In genomic region chr2:153492179-153492517, GRCm38 (mm10) we compare ENCODE assay signal across 8 mouse cellular contexts. TPM values are rescaled to one million over a fixed set of nuclear protein-coding genes. Genes with fewer than 3 reads are reported as not detected.
DNase-seq lines count a peak whose midpoint lies in the region; ATAC-seq and TF ChIP-seq lines count a peak whose summit lies in the region.

No protein-coding gene starts in this region.

- peaks cover 48% of the 10 kb centered on the region for H3K4me1 ChIP-seq in heart, embryonic 11.5 days (ENCODE audit: control insufficient read depth, insufficient read depth, low read length)
- peaks cover 30 to 50% of the 10 kb centered on the region in 2 experiments for H3K4me1 ChIP-seq in CH12.LX (ENCODE audit: control insufficient read depth in 1 of 2, insufficient read depth in 2 of 2)
- peaks cover 54% of the 10 kb centered on the region for H3K4me1 ChIP-seq in embryonic facial prominence, embryonic 15.5 days
- peaks cover 46% of the 10 kb centered on the region for H3K4me1 ChIP-seq in limb, embryonic 12.5 days (replicated peaks)
- H3K4me1 ChIP-seq in neural tube, embryonic 15.5 days, result peaks cover 52% of the 10 kb centered on the region

- WGBS in heart, embryonic 11.5 days (ENCODE audit: insufficient replicate concordance), result under 1% methylated on average over 20 of the region's 24 CpGs
- WGBS in embryonic facial prominence, embryonic 15.5 days, result under 1% methylated on average over 24 of the region's 24 CpGs
- under 1% methylated on average over 24 of the region's 24 CpGs for WGBS in limb, embryonic 12.5 days
- under 1% methylated on average over 23 of the region's 24 CpGs for WGBS in neural tube, embryonic 15.5 days

- dilution Hi-C loops in CH12.LX (cut with MboI; ENCODE audit: extremely low pct_ligation_motif_present, extremely low pct_unique_long_range_greater_than_20kb, low sequenced_read_pairs), result no loop called here

- H3K27me3 ChIP-seq in heart, embryonic 11.5 days (ENCODE audit: control insufficient read depth, insufficient read depth, low read length), result 0 out of 2 replicates have a peak, but pooled peaks cover 2% of the 10 kb centered on the region
- H3K27me3 ChIP-seq in CH12.LX (replicated peaks), result no peaks in the 10 kb centered on the region
- H3K27me3 ChIP-seq in embryonic facial prominence, embryonic 15.5 days, result peaks cover 11% of the 10 kb centered on the region
- H3K27me3 ChIP-seq in limb, embryonic 12.5 days, result peaks cover 60% of the 10 kb centered on the region
- H3K27me3 ChIP-seq in neural tube, embryonic 15.5 days (replicated peaks), result no peaks in the 10 kb centered on the region

- in situ Hi-C loops in CH12.LX (cut with MboI; ENCODE audit: low pct_ligation_motif_present, low pct_unique_long_range_greater_than_20kb, low sequenced_read_pairs), result no loop called here

- TF ChIP-seq CTCF in CH12.LX (conservative IDR thresholded peaks at IDR 0.05 in 1 of 2, IDR thresholded peaks at IDR 0.05 in 1 of 2; ENCODE audit: low read depth in 2 of 2, low read length in 2 of 2), result no peak

- TF ChIP-seq RAD21 in CH12.LX (IDR thresholded peaks at IDR 0.05; ENCODE audit: low read depth, low read length), result no peak

- no peak for ATAC-seq in heart, embryonic 11.5 days (replicated peaks; ENCODE audit: insufficient number of reproducible peaks, low FRiP score, low TSS enrichment)
- peak; percentile 26; the same call in 1 of the 2 replicates for ATAC-seq in embryonic facial prominence, embryonic 15.5 days (ENCODE audit: insufficient number of reproducible peaks, low FRiP score, low TSS enrichment, low read depth)
- no peak for ATAC-seq in limb, embryonic 12.5 days (ENCODE audit: insufficient number of reproducible peaks, insufficient read depth, low FRiP score, low TSS enrichment, low read depth)
- peak; percentile 32 for ATAC-seq in neural tube, embryonic 15.5 days (ENCODE audit: low FRiP score)

- no peaks in the 10 kb centered on the region for H3K36me3 ChIP-seq in heart, embryonic 11.5 days (ENCODE audit: control insufficient read depth, insufficient read depth, low read length)
- no peaks in the 10 kb centered on the region for H3K36me3 ChIP-seq in CH12.LX (replicated peaks in 1 of 2; ENCODE audit: control insufficient read depth in 1 of 2, insufficient read depth in 1 of 2, low read length in 1 of 2)
- H3K36me3 ChIP-seq in embryonic facial prominence, embryonic 15.5 days, result no peaks in the 10 kb centered on the region
- H3K36me3 ChIP-seq in limb, embryonic 12.5 days, result no peaks in the 10 kb centered on the region
- no peaks in the 10 kb centered on the region for H3K36me3 ChIP-seq in neural tube, embryonic 15.5 days

- no peak for TF ChIP-seq EP300 in CH12.LX (IDR thresholded peaks at IDR 0.05; ENCODE audit: low read length)

- H3K79me2 ChIP-seq in CH12.LX (replicated peaks; ENCODE audit: control insufficient read depth, extremely low read depth, insufficient read depth, poor library complexity, severe bottlenecking), result no peaks in the 10 kb centered on the region

- H3K4me2 ChIP-seq in heart, embryonic 11.5 days, result peak overlapping the region; percentile 77
- peak overlapping the region; percentile 88 for H3K4me2 ChIP-seq in CH12.LX (ENCODE audit: insufficient read depth, low read depth, poor library complexity, severe bottlenecking)
- peak overlapping the region; percentile 97 for H3K4me2 ChIP-seq in embryonic facial prominence, embryonic 15.5 days (replicated peaks)
- H3K4me2 ChIP-seq in limb, embryonic 12.5 days, result peak overlapping the region; percentile 100
- H3K4me2 ChIP-seq in neural tube, embryonic 15.5 days, result peak overlapping the region; percentile 89

- no peaks in the 10 kb centered on the region for H3K9me3 ChIP-seq in heart, embryonic 11.5 days (replicated peaks; ENCODE audit: control insufficient read depth, low read length)
- no peaks in the 10 kb centered on the region for H3K9me3 ChIP-seq in CH12.LX (replicated peaks; ENCODE audit: low read length)
- no peaks in the 10 kb centered on the region for H3K9me3 ChIP-seq in embryonic facial prominence, embryonic 15.5 days (replicated peaks)
- no peaks in the 10 kb centered on the region for H3K9me3 ChIP-seq in limb, embryonic 12.5 days
- H3K9me3 ChIP-seq in neural tube, embryonic 15.5 days (replicated peaks), result no peaks in the 10 kb centered on the region

- no peak for TF ChIP-seq POLR2A in CH12.LX (IDR thresholded peaks at IDR 0.05; ENCODE audit: low read depth, low read length)

- H3K9ac ChIP-seq in heart, embryonic 11.5 days (ENCODE audit: low read depth, low read length), result peak overlapping the region; percentile 75
- H3K9ac ChIP-seq in CH12.LX (ENCODE audit: insufficient read depth, low read depth), result peak overlapping the region; percentile 53
- H3K9ac ChIP-seq in embryonic facial prominence, embryonic 15.5 days, result peak overlapping the region; percentile 44
- peak overlapping the region; percentile 62 for H3K9ac ChIP-seq in limb, embryonic 12.5 days (replicated peaks)
- peak overlapping the region; percentile 76 for H3K9ac ChIP-seq in neural tube, embryonic 15.5 days (replicated peaks)

- DNase-seq in heart, adult 9 months (ENCODE audit: low spot score in 2 of 2), result no peak
- DNase-seq in CH12.LX (ENCODE audit: extremely low read depth), result no peak
- no peak for DNase-seq in urinary bladder, postnatal 14 days (ENCODE audit: low spot score)
- DNase-seq in layer of hippocampus, adult 18-20 months (ENCODE audit: low spot score in 2 of 2), result no peak

- peak overlapping the region; percentile 60 for H3K4me3 ChIP-seq in heart, embryonic 11.5 days (ENCODE audit: low read depth, low read length)
- peak overlapping the region in 2 of 3 experiments; percentile 39 to 40 for H3K4me3 ChIP-seq in CH12.LX (replicated peaks in 1 of 3; ENCODE audit: low read depth in 2 of 3, low read length in 2 of 3, poor library complexity in 1 of 3)
- peak overlapping the region; percentile 55 for H3K4me3 ChIP-seq in embryonic facial prominence, embryonic 15.5 days (replicated peaks)
- peak overlapping the region; percentile 63 for H3K4me3 ChIP-seq in limb, embryonic 12.5 days (replicated peaks)
- H3K4me3 ChIP-seq in neural tube, embryonic 15.5 days (replicated peaks), result peak overlapping the region; percentile 59

- peak overlapping the region; percentile 96 for H3K27ac ChIP-seq in heart, embryonic 11.5 days (ENCODE audit: low read depth, low read length)
- H3K27ac ChIP-seq in CH12.LX (ENCODE audit: insufficient read depth, low read depth), result no peak overlapping the region
- no peak overlapping the region for H3K27ac ChIP-seq in embryonic facial prominence, embryonic 15.5 days (replicated peaks)
- H3K27ac ChIP-seq in limb, embryonic 12.5 days, result no peak overlapping the region
- peak overlapping the region; percentile 97 for H3K27ac ChIP-seq in neural tube, embryonic 15.5 days (replicated peaks)

TF ChIP-seq in CH12.LX, 34 proteins besides CTCF, POLR2A, EP300 and RAD21:
- TF ChIP-seq NRF1 (IDR thresholded peaks at IDR 0.05; ENCODE audit: low read depth, low read length) (no peak), BHLHE40 (IDR thresholded peaks at IDR 0.05; ENCODE audit: low read depth, low read length) (no peak), ZNF384 (IDR thresholded peaks at IDR 0.05; ENCODE audit: low read depth, low read length) (no peak), MEF2A (IDR thresholded peaks at IDR 0.05; ENCODE audit: borderline replicate concordance, low read depth, low read length) (no peak), MYC (IDR thresholded peaks at IDR 0.05; ENCODE audit: low read depth, low read length) (no peak), CHD2 (IDR thresholded peaks at IDR 0.05; ENCODE audit: low read length) (no peak), TCF12 (IDR thresholded peaks at IDR 0.05; ENCODE audit: low read depth, low read length) (no peak), USF2 (conservative IDR thresholded peaks at IDR 0.05; ENCODE audit: low read depth, low read length) (no peak), ETS1 (conservative IDR thresholded peaks at IDR 0.05; ENCODE audit: low read depth, low read length) (no peak), ZC3H11A (IDR thresholded peaks at IDR 0.05; ENCODE audit: low read depth, low read length) (no peak), MAZ (IDR thresholded peaks at IDR 0.05; ENCODE audit: low read depth, low read length) (no peak), CHD1 (IDR thresholded peaks at IDR 0.05; ENCODE audit: low read depth, low read length) (no peak), JUND (conservative IDR thresholded peaks at IDR 0.05; ENCODE audit: low read depth, low read length) (no peak), MXI1 (IDR thresholded peaks at IDR 0.05; ENCODE audit: low read depth, low read length) (no peak; the same call in 1 of the 2 replicates)

RNA-seq across cellular contexts. Expression of gene 4930404H24Rik, which starts 0.4 kb away (rescaled TPM):
- not detected in 2 replicates for polyA plus RNA-seq in heart, embryonic 11.5 days (2014; fragmentation: Nextera tagmentation; extraction: Ambion mirVana)
- total RNA-seq in CH12.LX (2012; rRNA removed), result not detected in 2 replicates
- not detected in 2 replicates for total RNA-seq in CH12.LX (2014; rRNA removed)
- not detected in 2 replicates for polyA plus RNA-seq in CH12.LX (2012; ENCODE audit: insufficient read length, low read depth)
- not detected in 2 replicates for polyA plus RNA-seq in embryonic facial prominence, embryonic 15.5 days (2015; fragmentation: Nextera tagmentation; extraction: Ambion mirVana)
- polyA plus RNA-seq in limb, embryonic 12.5 days (2016; fragmentation: Nextera tagmentation; extraction: Ambion mirVana), result not detected in 2 replicates
- not detected in 2 replicates for polyA plus RNA-seq in neural tube, embryonic 15.5 days (2015; fragmentation: Nextera tagmentation; extraction: Ambion mirVana)
- not detected for total RNA-seq in layer of hippocampus, adult 18-20 months (2021)

RNA-seq across cellular contexts. Expression of gene Nol4l, which starts 37.6 kb away (rescaled TPM):
- 16.0 and 16.7 TPM in 2 replicates for polyA plus RNA-seq in heart, embryonic 11.5 days (2014; fragmentation: Nextera tagmentation; extraction: Ambion mirVana)
- total RNA-seq in CH12.LX (2012; rRNA removed) (3.5 and 3.7 TPM in 2 replicates), CH12.LX (2014; rRNA removed) (1.0 and 1.3 TPM in 2 replicates)
- polyA plus RNA-seq in CH12.LX (2012; ENCODE audit: insufficient read length, low read depth), result 1.9 and 3.5 TPM in 2 replicates
- 9.4 and 10.3 TPM in 2 replicates for polyA plus RNA-seq in embryonic facial prominence, embryonic 15.5 days (2015; fragmentation: Nextera tagmentation; extraction: Ambion mirVana)
- 12.5 and 12.6 TPM in 2 replicates for polyA plus RNA-seq in limb, embryonic 12.5 days (2016; fragmentation: Nextera tagmentation; extraction: Ambion mirVana)
- 31.4 and 36.1 TPM in 2 replicates for polyA plus RNA-seq in neural tube, embryonic 15.5 days (2015; fragmentation: Nextera tagmentation; extraction: Ambion mirVana)
- total RNA-seq in layer of hippocampus, adult 18-20 months (2021), result 10 to 100 TPM; 46.5 to 48.1 TPM

Comparison
In these comparisons a context has a peak if more than half of its experiments do, and no peak if none do; other contexts are left out.
1. ATAC-seq: peak in embryonic facial prominence, embryonic 15.5 days (single experiment) and neural tube, embryonic 15.5 days (single experiment); none in heart, embryonic 11.5 days (single experiment) and limb, embryonic 12.5 days (single experiment).
2. H3K27ac ChIP-seq: peak in heart, embryonic 11.5 days (single experiment) and neural tube, embryonic 15.5 days (single experiment); none in CH12.LX (single experiment), embryonic facial prominence, embryonic 15.5 days (single experiment) and limb, embryonic 12.5 days (single experiment).
3. Peak in every context shown above with its lines, with median percentiles within 50 percentile points of each other: H3K4me2 ChIP-seq, H3K4me3 ChIP-seq and H3K9ac ChIP-seq.